In the genomic region with DNA sequence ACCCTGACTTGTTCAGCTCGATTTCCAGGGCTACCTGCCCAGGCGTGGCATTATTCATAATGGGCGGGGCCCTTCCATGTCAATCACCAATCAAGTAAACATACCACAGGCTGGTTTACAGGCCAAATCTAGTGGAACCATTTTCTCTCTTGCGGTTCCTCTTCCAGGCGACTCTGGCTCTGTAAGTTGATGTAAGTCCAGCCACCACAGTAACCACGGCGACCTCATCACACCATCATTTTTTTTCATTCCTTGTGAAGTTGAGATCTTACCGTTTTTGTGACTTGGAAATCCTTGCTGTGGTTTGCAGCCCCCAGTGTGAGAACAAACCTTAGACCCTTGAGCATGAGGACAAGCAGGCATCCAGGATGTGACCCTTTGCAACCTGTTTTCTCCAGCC, we compare ENCODE assay signal across 23 mouse cellular contexts. TPM values are rescaled to one million over a fixed set of nuclear protein-coding genes. Genes with fewer than 3 reads are reported as not detected.
DNase-seq lines count a peak whose midpoint lies in the region; ATAC-seq and TF ChIP-seq lines count a peak whose summit lies in the region.
"Had no signal": no experiment of that assay in that cellular context is flagged by ENCODE, and none has a peak within 500 bp of the region (broad histone marks: within the 10 kb centered on the region; RNA-seq: fewer than 3 reads in every experiment).

No protein-coding gene starts in this region.

- DNase-seq in 3T3-L1 (ENCODE audit: low read depth, low spot score) (peak; percentile 82), 416B (ENCODE audit: low read depth) (peak; percentile 46), Patski (ENCODE audit: low read depth, low spot score) (peak; percentile 59)
- no peak for DNase-seq in T-cell, adult 2 months (ENCODE audit: low spot score)
- no peak for DNase-seq in frontal cortex, adult 2 months (ENCODE audit: extremely low spot score in 1 of 2, low spot score in 1 of 2)
- DNase-seq: cerebellum, adult 8-10 months; cerebellum, postnatal 36 days; embryo, embryonic 11 days; gastrocnemius, postnatal 25 days; heart, postnatal 4 days; right cerebral cortex, postnatal 4 days; thymus, postnatal 4 days had no signal

- POLR2A ChIA-PET in Patski (lab: Charles Lee), result no interaction called here

- ATAC-seq in Patski, result peak; percentile 61
- peak; percentile 58 for ATAC-seq in granulocyte monocyte progenitor cell, adult 5-6 weeks (replicated peaks; ENCODE audit: poor library complexity, severe bottlenecking)
- ATAC-seq in monocyte, adult 5-6 weeks (replicated peaks; ENCODE audit: insufficient number of reproducible peaks, low FRiP score, low TSS enrichment, poor library complexity, severe bottlenecking), result no peak
- ATAC-seq: forebrain, embryonic 14.5 days; inflammation-experienced regulatory T-cells, adult 6 months; midbrain, embryonic 16.5 days had no signal

- in situ Hi-C loops in Patski (cut with MboI; ENCODE audit: low pct_unique_long_range_greater_than_20kb), result loop anchor here (5.0 kb wide), 1 partner anchor 332 kb away; no protein-coding TSS in a partner anchor

- H3K27me3 ChIP-seq in Patski, result peaks cover 6% of the 10 kb centered on the region
- H3K27me3 ChIP-seq: embryonic facial prominence, embryonic 13.5 days; heart, embryonic 12.5 days; hindbrain, embryonic 15.5 days; kidney, embryonic 15.5 days; limb, embryonic 13.5 days; neural tube, embryonic 13.5 days had no signal

- CTCF ChIA-PET in Patski (lab: Charles Lee), result no interaction called here

- no peak for TF ChIP-seq CTCF in Patski (IDR thresholded peaks at IDR 0.05)

RNA-seq across cellular contexts. Expression of a gene that starts 43.5 kb away (rescaled TPM):
- not detected for polyA plus RNA-seq in Patski (2021)
- 154 and 178 TPM in 2 replicates for total RNA-seq in granulocyte monocyte progenitor cell, adult 5-6 weeks (2014; fragmentation: Nextera tagmentation)
- total RNA-seq in granulocyte monocyte progenitor cell, adult 5-6 weeks (2017), result 215 and 279 TPM in 2 replicates
- total RNA-seq in monocyte, adult 5-6 weeks (2017), result 54.1 to 106 TPM (median 56.9 TPM) in 3 replicates
- 5.0 and 5.4 TPM in 2 replicates for polyA plus RNA-seq in frontal cortex, adult 2 months (2012; rRNA removed)

RNA-seq across cellular contexts. Expression of a gene that starts 48.5 kb away (rescaled TPM):
- polyA plus RNA-seq in Patski (2021), result 0.06 TPM
- 3.9 and 4.3 TPM in 2 replicates for total RNA-seq in granulocyte monocyte progenitor cell, adult 5-6 weeks (2014; fragmentation: Nextera tagmentation)
- 0.36 and 0.43 TPM in 2 replicates for total RNA-seq in granulocyte monocyte progenitor cell, adult 5-6 weeks (2017)
- total RNA-seq in monocyte, adult 5-6 weeks (2017), result 6.7 to 45.7 TPM (median 7.8 TPM) in 3 replicates
- polyA plus RNA-seq in frontal cortex, adult 2 months (2012; rRNA removed), result 16.2 and 17.0 TPM in 2 replicates

Comparison
In these comparisons a context has a peak if more than half of its experiments do, and no peak if none do; other contexts are left out.
1. DNase-seq: peak in 3T3-L1 (single experiment), 416B (single experiment) and Patski (single experiment); none in T-cell, adult 2 months (single experiment) and frontal cortex, adult 2 months (0 of 2).